22 mouse cellular contexts compared by ENCODE assay signal in the genomic region with DNA sequence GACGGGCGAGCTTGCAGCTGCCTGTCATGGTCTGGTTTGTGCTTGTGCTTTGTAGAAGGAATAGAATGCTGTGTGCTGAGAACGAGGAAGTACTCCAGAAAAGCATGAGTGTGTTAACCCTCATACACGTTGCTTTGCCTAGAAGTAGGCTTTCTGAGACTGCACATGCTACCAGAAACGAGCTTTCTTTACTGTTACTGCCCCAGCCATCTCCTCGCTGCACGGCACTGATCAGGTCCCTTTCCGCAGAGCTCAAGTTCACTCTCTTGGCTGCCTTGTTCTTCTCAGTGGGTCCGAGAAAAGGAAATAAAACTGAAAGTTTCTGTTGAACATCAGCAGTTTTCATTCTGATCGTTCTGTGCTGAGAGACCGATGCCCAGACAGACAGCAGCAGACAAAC.
"Had no signal": no experiment of that assay in that cellular context is flagged by ENCODE, and none has a peak within 500 bp of the region (broad histone marks: within the 10 kb centered on the region; RNA-seq: fewer than 3 reads in every experiment).

No protein-coding gene starts in this region.

- H3K9me3 ChIP-seq: intestine, embryonic 15.5 days; kidney, embryonic 15.5 days; liver, embryonic 15.5 days; megakaryocyte, embryonic 14.5 days; midbrain, embryonic 10.5 days; midbrain, embryonic 15.5 days; neural tube, embryonic 13.5 days; stomach, embryonic 15.5 days had no signal

- H3K27me3 ChIP-seq: intestine, embryonic 15.5 days; kidney, embryonic 15.5 days; liver, embryonic 15.5 days; megakaryocyte, embryonic 14.5 days; midbrain, embryonic 15.5 days; neural tube, embryonic 13.5 days; stomach, embryonic 15.5 days had no signal

- DNase-seq: kidney, adult 11 months; kidney, adult 8-10 months; kidney, postnatal 10 days; kidney, postnatal 36 days; layer of hippocampus, postnatal 36 days; lung, adult 18-20 months; retina, postnatal 1 day; right cerebral cortex, postnatal 25 days; spleen, adult 18-20 months; thymus, postnatal 14 days; thymus, postnatal 4 days had no signal

- H3K4me3 ChIP-seq: intestine, embryonic 15.5 days; kidney, embryonic 15.5 days; left cerebral cortex, adult 2 months; liver, embryonic 15.5 days; megakaryocyte, embryonic 14.5 days; midbrain, embryonic 10.5 days; midbrain, embryonic 15.5 days; myocyte; neural tube, embryonic 13.5 days; stomach, embryonic 15.5 days had no signal

- H3K9ac ChIP-seq: intestine, embryonic 15.5 days; kidney, embryonic 15.5 days; liver, embryonic 15.5 days; midbrain, embryonic 15.5 days; neural tube, embryonic 13.5 days; stomach, embryonic 15.5 days had no signal

- H3K4me1 ChIP-seq: intestine, embryonic 15.5 days; kidney, embryonic 15.5 days; liver, embryonic 15.5 days; megakaryocyte, embryonic 14.5 days; midbrain, embryonic 10.5 days; midbrain, embryonic 15.5 days; neural tube, embryonic 13.5 days; stomach, embryonic 15.5 days had no signal

- H3K4me2 ChIP-seq: intestine, embryonic 15.5 days; kidney, embryonic 15.5 days; liver, embryonic 11.5 days; liver, embryonic 15.5 days; midbrain, embryonic 15.5 days; neural tube, embryonic 13.5 days; stomach, embryonic 15.5 days had no signal

- ATAC-seq: intestine, embryonic 15.5 days; midbrain, embryonic 15.5 days had no signal

- H3K27ac ChIP-seq: intestine, embryonic 15.5 days; kidney, embryonic 15.5 days; left cerebral cortex, adult 2 months; liver, embryonic 15.5 days; midbrain, embryonic 10.5 days; midbrain, embryonic 15.5 days; neural tube, embryonic 13.5 days; stomach, embryonic 15.5 days had no signal
